Mouse (Mus musculus) layer of hippocampus, postnatal 36 days (tissue): ENCODE measurements at regions not wholly inside any gene's neighbourhood (a gene's known extent, or its start where the extent isn't known, plus 50 kb on each side); places are given as distances from the start of the nearest gene placed in this dataset.
A peak's percentile ranks its signal among the peaks of the same experiment; 100 is the strongest.

Source experiments
- DNase-seq, 2 experiments: peaks; one replicate each; pipeline ENCODE4 v3.0.0; 2022

DNA sequence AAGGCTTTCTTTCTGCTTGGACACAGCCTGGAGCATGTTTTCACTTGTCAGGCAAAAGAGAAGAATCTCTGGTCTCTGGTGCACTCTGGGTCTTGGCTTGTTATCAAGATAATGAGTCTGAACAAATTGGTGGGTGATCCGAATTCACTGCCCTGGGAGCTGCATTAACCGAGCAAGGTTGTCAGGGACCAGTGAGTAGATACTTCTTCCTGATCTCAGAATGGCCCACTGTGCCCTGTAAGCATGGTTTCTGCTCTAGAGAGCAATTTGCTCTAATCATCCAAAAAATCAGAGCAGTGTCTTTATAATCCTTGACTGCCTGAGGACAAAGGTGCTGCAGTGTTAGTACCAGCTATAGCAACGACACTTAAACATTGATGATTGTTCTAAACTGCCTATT, 97.2 kb upstream of the 1500015O10Rik start:
- no peak for DNase-seq

DNA sequence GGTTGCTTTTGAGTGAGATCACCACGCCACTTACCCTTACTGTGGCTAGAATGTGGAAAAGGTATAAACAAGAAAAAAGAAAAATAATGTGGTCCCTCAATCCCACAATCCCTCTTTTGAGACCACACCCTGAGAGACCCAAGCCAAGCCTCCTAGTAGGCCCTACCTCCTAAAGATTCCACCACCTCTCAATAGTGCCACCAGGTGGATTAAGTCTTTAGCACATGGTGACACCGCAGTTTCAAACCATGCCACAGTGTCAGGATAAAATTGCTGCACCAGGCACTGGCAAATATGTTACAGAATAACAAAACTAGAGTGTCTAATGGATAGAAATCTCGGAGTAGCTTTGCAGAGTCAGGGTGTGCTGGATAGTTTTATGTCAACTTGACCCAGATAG, 94.7 kb upstream of the 1500015O10Rik start:
- DNase-seq = no peak

DNA sequence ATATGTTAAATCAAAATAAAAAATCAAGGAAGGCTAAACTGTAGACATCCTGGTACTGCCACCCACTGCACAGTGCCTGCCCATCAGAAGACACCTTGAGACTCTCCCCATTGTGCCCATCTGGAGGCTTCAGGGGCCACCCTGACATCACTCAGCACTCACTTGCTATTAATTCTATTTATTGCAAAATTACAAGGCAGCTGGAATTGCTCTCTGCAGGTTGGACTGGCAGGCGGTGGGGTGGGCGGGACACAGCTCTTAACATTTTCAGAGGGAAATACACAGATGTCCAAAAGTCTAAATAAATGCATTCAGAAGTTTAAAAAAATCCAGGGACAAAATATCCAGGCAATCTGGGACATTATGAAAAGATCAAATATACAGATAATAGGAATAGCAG, 92.4 kb upstream of the 1500015O10Rik start:
- peak; percentile 67 to 69 for DNase-seq

DNA sequence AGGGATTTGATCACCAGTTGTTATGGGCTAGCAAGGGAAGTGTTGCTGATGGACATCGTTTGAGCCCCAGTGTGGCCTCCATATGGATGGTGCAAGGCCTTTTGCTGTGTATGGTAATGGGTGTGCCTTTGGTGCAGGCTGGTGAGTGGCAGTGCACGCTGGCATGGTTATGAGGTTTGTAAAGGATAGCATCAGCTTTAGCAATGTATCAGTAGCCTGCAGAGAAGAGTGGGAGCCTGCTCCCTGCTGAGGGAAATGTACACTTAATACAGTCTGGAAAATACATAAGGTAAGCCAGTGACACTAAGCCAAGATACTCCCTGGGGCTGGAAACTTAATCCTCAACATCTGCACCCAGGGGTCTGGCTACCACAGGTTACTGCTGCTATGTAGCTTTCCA, 58.4 kb upstream of the 1500015O10Rik start:
- DNase-seq = no peak
